Mouse (Mus musculus): ENCODE results near the gene Mctp1.

GRCm38 (mm10) chr13:76895770-76896456 lies 511.6 kb downstream of the Mctp1 start:
- TF ChIP-seq CTCF (IDR thresholded peaks at IDR 0.05; ENCODE audit: control insufficient read depth, insufficient read depth, low read length) (no peak), POLR2A (IDR thresholded peaks at IDR 0.05; ENCODE audit: borderline replicate concordance, control insufficient read depth, low read depth, low read length) (no peak)
